Mouse (Mus musculus): ENCODE results near the gene Itgax. TPM values are rescaled to one million over a fixed set of nuclear protein-coding genes. Genes with fewer than 3 reads are reported as not detected.

Gene Itgax
- polyA plus RNA-seq, 1 experiment from 2014 or later, result 0.07 TPM

DNA sequence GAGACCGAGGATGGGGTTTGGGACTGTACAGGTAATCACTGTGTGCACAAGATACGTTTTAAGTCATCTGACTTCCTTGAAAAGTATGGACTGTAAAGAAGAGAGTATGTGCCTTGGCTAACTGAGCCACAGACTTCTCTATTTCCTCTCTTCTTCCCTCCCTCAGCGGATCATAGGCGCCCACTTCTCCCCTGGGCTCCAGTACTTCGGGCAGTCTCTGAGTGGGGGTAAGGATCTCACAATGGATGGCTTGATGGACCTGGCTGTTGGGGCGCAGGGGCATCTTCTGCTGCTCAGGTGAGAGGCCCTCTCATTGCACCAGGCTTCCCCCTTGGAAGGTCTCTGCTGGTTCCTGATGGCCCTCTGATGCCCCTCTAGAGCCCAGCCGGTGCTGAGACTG lies 21.9 kb upstream of the Itgax start:
- Histone ChIP-seq H3K9me3 (replicated peaks; ENCODE audit: low read length) (no peaks in the 10 kb centered on the region), H3K9ac (ENCODE audit: low read depth, low read length) (no peak overlapping the region), H3K27me3 (ENCODE audit: insufficient read depth, low read length) (no peaks in the 10 kb centered on the region), H3K36me3 (ENCODE audit: insufficient read depth, low read length) (no peaks in the 10 kb centered on the region), H3K27ac (no peak overlapping the region), H3K4me3 (replicated peaks; ENCODE audit: low read depth, low read length) (no peak overlapping the region), H3K4me2 (ENCODE audit: low read length) (no peak overlapping the region), H3K4me1 (replicated peaks; ENCODE audit: insufficient read depth, low read length) (no peaks in the 10 kb centered on the region)
- TF ChIP-seq CTCF (IDR thresholded peaks at IDR 0.05; ENCODE audit: low read depth), result no peak
- no peak for ATAC-seq (replicated peaks; ENCODE audit: low FRiP score, low read depth)
- 88% methylated on average over 7 of the region's 7 CpGs for WGBS
- DNase-seq (ENCODE audit: low spot score), result no peak

DNA sequence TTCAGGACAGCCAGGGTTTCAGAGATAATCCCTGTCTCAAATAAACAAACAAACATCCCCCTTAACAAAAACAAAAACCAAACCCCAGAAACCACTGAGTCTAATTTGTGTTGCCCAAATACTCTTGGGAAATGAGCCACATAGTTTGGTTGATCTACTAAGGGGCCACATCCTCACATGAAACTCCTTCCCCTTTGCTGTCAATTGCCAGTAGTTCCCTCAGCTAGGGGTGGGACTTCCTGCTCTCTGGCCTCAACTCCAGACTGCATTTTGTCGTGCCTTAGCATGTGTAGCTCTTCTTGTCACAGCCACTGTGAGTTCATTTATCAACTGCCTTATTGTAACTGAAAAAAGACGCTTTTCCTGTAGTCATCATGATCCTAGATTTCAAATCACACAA lies 19.0 kb upstream of the Itgax start:
- H3K9me3 ChIP-seq (replicated peaks; ENCODE audit: low read length), result no peaks in the 10 kb centered on the region
- no peaks in the 10 kb centered on the region for H3K4me1 ChIP-seq (replicated peaks; ENCODE audit: insufficient read depth, low read length)
- no peak overlapping the region for H3K9ac ChIP-seq (ENCODE audit: low read depth, low read length)
- no peak overlapping the region for H3K27ac ChIP-seq
- no peak overlapping the region for H3K4me2 ChIP-seq (ENCODE audit: low read length)
- no peak overlapping the region for H3K4me3 ChIP-seq (replicated peaks; ENCODE audit: low read depth, low read length)
- TF ChIP-seq CTCF (IDR thresholded peaks at IDR 0.05; ENCODE audit: low read depth), result no peak
- no peaks in the 10 kb centered on the region for H3K27me3 ChIP-seq (ENCODE audit: insufficient read depth, low read length)
- 64% methylated on average over 2 of the region's 2 CpGs for WGBS
- no peaks in the 10 kb centered on the region for H3K36me3 ChIP-seq (ENCODE audit: insufficient read depth, low read length)
- DNase-seq (ENCODE audit: low spot score) (no peak), ATAC-seq (replicated peaks; ENCODE audit: low FRiP score, low read depth) (no peak)

DNA sequence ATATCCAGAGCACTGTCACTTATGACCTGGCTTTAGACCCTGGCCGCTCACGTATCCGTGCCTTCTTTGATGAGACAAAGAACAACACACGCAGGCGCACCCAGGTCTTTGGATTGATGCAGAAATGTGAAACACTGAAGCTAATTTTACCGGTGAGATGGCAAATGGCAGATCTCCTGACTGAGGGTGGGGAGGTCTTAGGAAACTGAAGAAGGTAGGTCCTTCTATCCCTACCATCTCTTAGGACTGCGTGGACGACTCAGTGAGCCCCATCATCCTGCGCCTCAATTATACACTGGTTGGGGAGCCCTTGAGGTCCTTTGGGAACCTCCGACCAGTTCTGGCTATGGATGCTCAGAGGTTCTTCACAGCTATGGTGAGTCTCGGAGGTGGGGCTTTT lies 17.2 kb upstream of the Itgax start:
- Histone ChIP-seq H3K4me2 (ENCODE audit: low read length) (no peak overlapping the region), H3K4me3 (replicated peaks; ENCODE audit: low read depth, low read length) (no peak overlapping the region), H3K36me3 (ENCODE audit: insufficient read depth, low read length) (no peaks in the 10 kb centered on the region), H3K9me3 (replicated peaks; ENCODE audit: low read length) (no peaks in the 10 kb centered on the region), H3K27ac (no peak overlapping the region), H3K4me1 (replicated peaks; ENCODE audit: insufficient read depth, low read length) (no peaks in the 10 kb centered on the region), H3K9ac (ENCODE audit: low read depth, low read length) (no peak overlapping the region), H3K27me3 (ENCODE audit: insufficient read depth, low read length) (no peaks in the 10 kb centered on the region)
- DNase-seq (ENCODE audit: low spot score), result no peak
- no peak for ATAC-seq (replicated peaks; ENCODE audit: low FRiP score, low read depth)
- no peak for TF ChIP-seq CTCF (IDR thresholded peaks at IDR 0.05; ENCODE audit: low read depth)
- WGBS, result 86% methylated on average over 11 of the region's 11 CpGs

DNA sequence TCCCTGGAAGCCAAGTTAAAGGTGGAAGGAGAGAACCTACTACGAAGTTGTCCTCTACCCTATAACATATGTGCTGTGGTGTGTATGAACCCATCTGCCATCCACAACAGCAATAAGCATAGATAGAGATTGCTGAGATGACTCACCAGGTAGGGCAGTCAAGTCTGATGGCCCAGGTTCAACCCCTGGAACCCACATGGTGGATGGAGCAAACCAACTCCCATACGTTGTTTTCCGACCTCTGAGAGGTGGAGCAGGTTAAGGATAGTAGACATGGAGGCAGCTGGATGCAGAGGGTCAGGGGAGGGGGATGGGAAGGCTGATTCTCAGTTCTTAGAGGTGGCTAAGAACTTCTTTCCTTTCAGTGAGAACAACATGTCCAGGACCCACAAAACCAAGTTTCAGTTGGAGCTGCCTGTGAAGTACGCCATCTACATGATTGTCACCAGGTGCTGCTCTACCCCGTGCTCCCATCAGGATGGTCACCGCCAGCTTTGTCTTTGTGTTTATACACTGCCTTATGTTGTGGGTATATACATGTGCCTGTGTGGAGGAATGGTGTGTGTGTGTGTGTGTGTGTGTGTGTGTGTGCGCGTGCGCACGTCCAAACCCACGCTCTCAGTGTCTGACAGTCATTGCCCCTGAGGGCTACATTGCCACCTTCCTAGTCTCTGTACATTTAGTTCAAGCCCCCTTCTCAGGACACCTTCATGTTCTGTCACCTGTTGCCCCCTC lies 14.8 kb upstream of the Itgax start:
- H3K4me3 ChIP-seq (replicated peaks; ENCODE audit: low read depth, low read length), result no peak overlapping the region
- no peaks in the 10 kb centered on the region for H3K36me3 ChIP-seq (ENCODE audit: insufficient read depth, low read length)
- DNase-seq (ENCODE audit: low spot score) (no peak), ATAC-seq (replicated peaks; ENCODE audit: low FRiP score, low read depth) (no peak)
- no peak for TF ChIP-seq CTCF (IDR thresholded peaks at IDR 0.05; ENCODE audit: low read depth)
- no peak overlapping the region for H3K27ac ChIP-seq
- no peaks in the 10 kb centered on the region for H3K9me3 ChIP-seq (replicated peaks; ENCODE audit: low read length)
- H3K9ac ChIP-seq (ENCODE audit: low read depth, low read length), result no peak overlapping the region
- no peaks in the 10 kb centered on the region for H3K4me1 ChIP-seq (replicated peaks; ENCODE audit: insufficient read depth, low read length)
- no peak overlapping the region for H3K4me2 ChIP-seq (ENCODE audit: low read length)
- H3K27me3 ChIP-seq (ENCODE audit: insufficient read depth, low read length), result no peaks in the 10 kb centered on the region
- WGBS, result 96% methylated on average over 11 of the region's 11 CpGs

DNA sequence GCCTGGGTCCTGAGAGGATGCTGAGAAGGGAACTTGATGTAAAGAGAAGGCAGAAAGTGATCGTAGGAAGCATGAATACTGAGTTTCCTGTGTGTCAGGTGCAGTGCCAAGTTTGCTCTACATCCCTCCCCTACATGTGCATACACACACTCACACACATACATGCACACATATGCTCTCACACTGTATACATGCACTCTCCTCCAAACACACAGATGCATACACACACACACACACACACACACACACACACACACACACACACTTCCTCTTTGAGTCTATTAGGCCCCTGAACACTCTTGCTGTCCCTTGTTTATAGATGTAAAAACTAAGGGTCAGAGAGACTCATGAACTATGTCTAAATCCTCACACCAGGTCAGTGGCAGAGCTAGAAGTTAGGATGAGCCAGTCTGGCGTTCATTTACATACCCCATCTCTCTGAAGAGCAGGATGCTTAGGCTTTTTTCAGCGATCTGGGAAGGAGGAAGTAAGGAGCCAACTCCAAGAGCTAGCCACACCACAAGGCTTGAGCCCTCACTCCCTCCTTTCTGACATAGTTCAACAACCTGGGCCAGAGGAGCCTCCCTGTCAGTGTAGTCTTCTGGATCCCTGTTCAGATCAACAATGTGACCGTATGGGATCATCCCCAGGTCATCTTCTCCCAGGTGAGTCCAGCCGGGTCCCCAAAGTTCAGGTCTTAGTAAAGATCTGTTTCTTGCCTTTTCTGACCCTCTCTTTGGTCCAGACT lies 14.0 kb upstream of the Itgax start:
- H3K4me1 ChIP-seq (replicated peaks; ENCODE audit: insufficient read depth, low read length), result no peaks in the 10 kb centered on the region
- TF ChIP-seq CTCF (IDR thresholded peaks at IDR 0.05; ENCODE audit: low read depth), result no peak
- no peaks in the 10 kb centered on the region for H3K9me3 ChIP-seq (replicated peaks; ENCODE audit: low read length)
- no peaks in the 10 kb centered on the region for H3K27me3 ChIP-seq (ENCODE audit: insufficient read depth, low read length)
- no peak overlapping the region for H3K9ac ChIP-seq (ENCODE audit: low read depth, low read length)
- DNase-seq (ENCODE audit: low spot score) (no peak), ATAC-seq (replicated peaks; ENCODE audit: low FRiP score, low read depth) (no peak)
- no peak overlapping the region for H3K4me2 ChIP-seq (ENCODE audit: low read length)
- no peak overlapping the region for H3K4me3 ChIP-seq (replicated peaks; ENCODE audit: low read depth, low read length)
- H3K27ac ChIP-seq, result no peak overlapping the region
- WGBS, result 74% methylated on average over 5 of the region's 5 CpGs
- H3K36me3 ChIP-seq (ENCODE audit: insufficient read depth, low read length), result no peaks in the 10 kb centered on the region

DNA sequence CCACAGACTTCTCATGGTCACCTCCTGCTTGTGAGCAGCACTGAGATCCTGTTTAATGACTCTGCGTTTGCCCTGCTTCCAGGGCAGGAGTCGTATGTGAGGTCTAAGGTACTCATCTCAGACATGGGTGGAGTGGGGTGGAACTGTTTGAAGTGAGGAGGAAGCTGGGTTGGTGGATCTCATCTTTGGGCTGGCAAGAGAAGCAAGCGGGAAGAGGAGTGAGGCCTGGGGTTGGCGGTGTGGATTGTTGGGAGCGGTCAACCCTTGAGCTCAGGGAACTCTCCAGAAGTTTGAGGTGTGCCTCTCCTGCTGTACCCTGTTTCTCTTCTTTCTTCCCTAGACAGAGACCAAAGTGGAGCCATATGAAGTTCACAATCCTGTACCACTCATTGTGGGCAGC lies 13.0 kb upstream of the Itgax start:
- Histone ChIP-seq H3K27me3 (ENCODE audit: insufficient read depth, low read length) (no peaks in the 10 kb centered on the region), H3K9me3 (replicated peaks; ENCODE audit: low read length) (no peaks in the 10 kb centered on the region), H3K4me3 (replicated peaks; ENCODE audit: low read depth, low read length) (no peak overlapping the region), H3K4me2 (ENCODE audit: low read length) (no peak overlapping the region), H3K27ac (no peak overlapping the region), H3K9ac (ENCODE audit: low read depth, low read length) (no peak overlapping the region), H3K36me3 (ENCODE audit: insufficient read depth, low read length) (no peaks in the 10 kb centered on the region), H3K4me1 (replicated peaks; ENCODE audit: insufficient read depth, low read length) (no peaks in the 10 kb centered on the region)
- no peak for ATAC-seq (replicated peaks; ENCODE audit: low FRiP score, low read depth)
- no peak for DNase-seq (ENCODE audit: low spot score)
- no peak for TF ChIP-seq CTCF (IDR thresholded peaks at IDR 0.05; ENCODE audit: low read depth)
- WGBS, result 95% methylated on average over 5 of the region's 5 CpGs

Data from kidney, postnatal 0 days (tissue).